Mouse (Mus musculus) brain, embryonic 14.5 days (tissue): Measurements from ENCODE around the gene Usp9x. TPM values are rescaled to one million over a fixed set of nuclear protein-coding genes. Genes with fewer than 3 reads are reported as not detected.

Source experiments
- DNase-seq: peaks from one replicate; pipeline ENCODE4 v3.0.0-alpha.2; 2011; ENCODE audit warnings: low read depth
- CTCF ChIP-seq: fragments of 200-500 bp; IDR thresholded peaks from 2 replicates; pipeline ENCODE4 v1.5.1; 2012; ENCODE audit warnings: inconsistent platforms, mild to moderate bottlenecking, moderate library complexity, borderline replicate concordance; ENCODE audit not compliant: insufficient read depth, insufficient read length; ENCODE audit errors: extremely low read depth
- POLR2A ChIP-seq: fragments of 200-500 bp; IDR thresholded peaks from 2 replicates; pipeline ENCODE4 v1.6.1; 2012; ENCODE audit warnings: mild to moderate bottlenecking, inconsistent platforms, borderline replicate concordance; ENCODE audit not compliant: poor library complexity, insufficient read depth, insufficient read length, severe bottlenecking; ENCODE audit errors: extremely low read depth
- polyA plus RNA-seq: library from polyadenylated mRNA; depleted of rRNA; stranded (reverse); fragments of >200 nt; gene quantifications from 2 replicates; pipeline ENCODE4 v1.2.3, GENCODE M21; 2012; rRNA removed

Gene Usp9x
- polyA plus RNA-seq, 1 experiment = 74.4 TPM

GRCm38 (mm10) chrX:13208404-13208803 lies 137.1 kb downstream of the Usp9x start:
- TF ChIP-seq POLR2A (no peak), CTCF (no peak)
- no peak for DNase-seq

- TF ChIP-seq CTCF (no peak), POLR2A (no peak)
- no peak for DNase-seq
Observed at GRCm38 (mm10) chrX:13214275-13214674, 143.0 kb downstream of the Usp9x start.

Other genes with a start within 250 kb of the Usp9x start
- 77.0 and 126 TPM in 2 replicates for gene Ddx3x, start 209.5 kb downstream of the Usp9x start, polyA plus RNA-seq